Mouse (Mus musculus): ENCODE results near the gene Vac14.
"Not testable (repeated sequence)": the region's sequence is repeated elsewhere in the genome, so short reads cannot be mapped to it uniquely, and the experiment has no call there.

Vac14 gene

GRCm38 (mm10) chr8:110649286-110649685, 30.9 kb downstream of the Vac14 start:
- DNase-seq (ENCODE audit: low spot score), result no peak

DNA sequence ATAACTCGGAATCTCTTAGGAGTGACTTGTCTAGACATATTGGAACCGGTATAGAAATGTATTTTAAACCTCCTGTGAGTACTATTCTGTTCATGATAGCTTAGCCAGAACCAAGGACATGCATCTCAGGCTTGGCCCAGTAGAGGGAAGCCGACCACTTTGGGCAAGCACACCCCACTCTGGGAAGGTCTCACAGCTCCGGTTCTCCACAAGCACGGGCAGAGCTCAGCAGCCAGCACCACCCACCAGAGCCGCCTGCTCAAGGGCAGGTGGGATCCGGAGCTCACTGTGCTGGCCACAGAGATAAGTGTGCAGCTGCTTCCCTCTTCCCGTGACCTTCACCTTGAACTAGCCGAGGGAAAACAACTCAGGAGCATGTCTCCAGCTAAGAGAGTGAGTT, 32.5 kb downstream of the Vac14 start:
- no peak for DNase-seq (ENCODE audit: low spot score)

DNA sequence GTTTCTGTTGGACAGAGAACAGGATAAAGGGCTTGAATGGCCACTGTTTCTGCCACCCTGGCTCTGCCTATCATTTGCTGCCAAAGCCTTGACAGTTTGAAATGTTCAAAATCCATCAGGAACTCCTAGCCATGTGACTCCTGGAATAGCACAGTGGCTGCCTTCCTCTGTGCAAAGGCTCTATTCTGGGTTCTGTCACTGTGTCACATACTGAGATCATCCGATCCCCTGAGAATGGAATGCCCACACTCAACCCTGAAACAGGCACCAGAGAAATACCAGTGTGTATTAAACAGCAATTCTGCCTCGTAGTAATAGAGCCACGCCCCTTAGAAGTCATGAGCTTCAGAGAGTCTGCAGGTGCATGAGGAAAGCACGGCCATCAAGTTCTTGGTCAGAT, 33.5 kb downstream of the Vac14 start:
- DNase-seq (ENCODE audit: low spot score), result no peak

DNA sequence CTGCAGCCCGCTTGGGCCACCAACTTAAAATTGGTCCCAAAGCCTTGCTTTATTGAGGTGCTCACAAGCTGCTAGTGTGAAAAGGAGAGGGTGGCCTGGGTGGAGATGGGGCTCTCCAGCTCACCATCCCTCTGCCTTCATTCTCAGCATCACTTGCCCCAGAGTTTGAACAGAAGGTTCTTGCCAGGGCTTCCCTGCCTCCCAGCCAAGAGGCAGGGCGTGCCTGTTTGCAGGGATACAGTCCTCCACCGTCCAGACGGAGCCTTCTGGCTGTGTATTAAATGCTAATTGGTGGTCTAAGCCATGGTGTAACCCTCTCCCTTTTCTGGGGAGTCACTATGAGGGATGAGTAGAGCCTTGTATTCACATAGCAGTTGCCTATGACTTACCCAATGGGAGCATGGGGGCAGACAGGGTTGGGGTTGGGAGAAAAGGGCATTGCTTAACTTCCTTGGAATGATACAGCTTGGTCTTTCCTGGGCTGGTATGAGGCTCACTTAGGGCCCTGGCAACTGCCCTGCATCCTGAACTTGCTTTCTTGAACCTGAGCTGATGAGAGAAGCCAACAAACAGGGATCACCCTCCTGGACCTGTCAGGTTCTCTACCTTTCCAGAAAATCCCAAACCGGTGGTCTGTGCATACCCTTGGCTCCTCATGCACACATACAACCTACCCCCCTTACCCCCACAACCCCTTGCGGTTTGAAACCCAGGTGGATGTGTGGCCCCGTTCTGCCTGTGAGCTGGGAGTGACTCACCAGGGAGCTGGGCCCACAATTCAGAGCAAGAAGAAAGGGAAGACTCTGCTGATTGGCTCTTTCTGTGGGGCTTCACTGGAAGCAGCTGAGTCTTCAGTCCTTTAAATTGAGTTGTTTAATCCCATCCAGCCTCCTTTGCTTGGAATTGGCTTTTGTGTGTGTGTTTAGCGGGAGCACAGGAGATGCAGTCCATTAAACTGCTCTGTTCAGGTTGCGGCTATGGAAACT, 36.0 kb downstream of the Vac14 start:
- DNase-seq (ENCODE audit: low spot score), result no peak

- DNase-seq (ENCODE audit: low spot score), result no peak
Measured at GRCm38 (mm10) chr8:110655827-110656226, 37.4 kb downstream of the Vac14 start.

GRCm38 (mm10) chr8:110657661-110658060, 39.3 kb downstream of the Vac14 start:
- no peak for DNase-seq (ENCODE audit: low spot score)

- DNase-seq (ENCODE audit: low spot score), result no peak
Measured at GRCm38 (mm10) chr8:110660121-110660520, 41.7 kb downstream of the Vac14 start.

- no peak for DNase-seq (ENCODE audit: low spot score)
Measured at GRCm38 (mm10) chr8:110662545-110662944, 44.2 kb downstream of the Vac14 start.

- no peak for DNase-seq (ENCODE audit: low spot score)
Measured at GRCm38 (mm10) chr8:110663015-110663742, 44.8 kb downstream of the Vac14 start.

DNA sequence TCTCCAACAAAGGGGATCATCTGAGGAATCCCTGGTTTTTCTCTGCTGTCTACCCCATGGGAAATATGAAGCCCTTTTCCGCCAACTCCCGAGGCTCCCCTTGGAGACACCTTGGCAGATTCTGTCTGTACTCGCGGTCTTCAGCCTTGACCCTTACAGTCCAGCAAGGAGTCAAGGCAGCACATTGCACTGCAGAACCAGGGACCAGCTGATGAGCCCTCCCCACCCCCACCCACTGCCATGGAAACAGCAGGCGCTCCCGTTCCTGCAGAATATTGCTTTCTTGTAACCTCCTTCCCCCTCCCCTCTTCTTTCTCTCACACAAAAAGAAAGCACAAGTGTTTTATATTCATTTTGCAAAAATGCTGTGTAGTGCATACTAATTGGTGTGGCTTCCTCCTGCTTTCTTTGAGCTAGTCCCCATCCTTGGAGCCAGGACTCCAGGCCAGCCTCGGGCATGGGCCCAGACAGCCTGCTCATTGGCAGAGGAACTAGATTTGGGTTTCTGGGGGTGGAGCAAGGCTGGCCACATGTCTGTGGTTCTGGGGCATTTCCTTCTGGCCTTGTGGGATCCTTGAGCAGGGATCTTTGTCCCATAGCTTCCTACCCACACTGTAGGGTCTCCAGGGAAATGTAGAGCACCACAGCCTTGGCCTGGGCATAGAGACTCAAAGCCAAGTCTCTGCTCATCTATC, 46.0 kb downstream of the Vac14 start:
- no peak for DNase-seq (ENCODE audit: low spot score)

DNA sequence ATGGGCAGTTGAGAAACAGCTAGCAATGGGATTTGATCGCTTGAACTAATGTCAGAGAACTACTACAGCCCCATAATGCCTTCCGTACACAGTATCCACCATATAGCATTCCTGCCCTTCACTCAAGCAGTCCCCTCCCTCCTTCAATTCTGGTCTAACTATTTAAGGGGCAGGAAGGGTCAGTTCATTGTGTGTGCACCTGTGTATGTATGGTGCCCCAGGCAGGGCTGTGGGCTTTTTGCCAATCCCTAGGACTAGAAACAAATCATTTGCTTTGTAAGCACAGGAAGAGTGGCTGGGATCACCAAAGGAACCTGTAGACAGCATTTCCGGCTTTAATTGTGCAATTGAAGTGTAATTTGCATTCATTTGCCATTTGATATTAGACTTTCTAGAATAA, 46.6 kb downstream of the Vac14 start:
- DNase-seq (ENCODE audit: low spot score), result no peak

DNA sequence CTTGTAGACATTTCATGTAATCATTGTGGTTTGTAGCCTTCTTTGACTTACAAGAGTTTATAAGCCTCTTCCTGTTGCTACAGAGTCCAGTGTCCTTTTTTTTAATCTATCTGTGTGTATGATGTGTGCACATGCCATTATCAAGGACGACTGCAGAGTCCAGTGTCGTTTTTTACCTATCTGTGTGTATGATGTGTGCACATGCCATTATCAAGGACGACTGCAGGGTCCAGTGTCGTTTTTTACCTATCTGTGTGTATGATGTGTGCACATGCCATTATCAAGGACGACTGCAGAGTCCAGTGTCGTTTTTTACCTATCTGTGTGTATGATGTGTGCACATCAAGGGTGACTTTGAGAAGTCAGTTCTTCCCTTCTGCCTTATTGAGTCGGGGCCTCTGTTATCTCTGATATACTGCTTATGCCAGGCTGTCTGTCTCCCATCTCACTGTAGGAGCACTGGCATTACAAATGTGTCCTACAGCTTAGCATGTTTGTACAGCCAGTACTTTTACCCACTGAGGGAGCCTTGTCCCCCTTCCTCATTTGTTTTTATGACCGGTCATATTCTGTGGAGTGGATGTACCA, 49.3 kb downstream of the Vac14 start:
- DNase-seq (ENCODE audit: low spot score), result not testable (repeated sequence)

- no peak for DNase-seq (ENCODE audit: low spot score)
Measured at GRCm38 (mm10) chr8:110669932-110670628, 51.7 kb downstream of the Vac14 start.

GRCm38 (mm10) chr8:110671309-110671708, 52.9 kb downstream of the Vac14 start:
- DNase-seq (ENCODE audit: low spot score), result no peak

DNA sequence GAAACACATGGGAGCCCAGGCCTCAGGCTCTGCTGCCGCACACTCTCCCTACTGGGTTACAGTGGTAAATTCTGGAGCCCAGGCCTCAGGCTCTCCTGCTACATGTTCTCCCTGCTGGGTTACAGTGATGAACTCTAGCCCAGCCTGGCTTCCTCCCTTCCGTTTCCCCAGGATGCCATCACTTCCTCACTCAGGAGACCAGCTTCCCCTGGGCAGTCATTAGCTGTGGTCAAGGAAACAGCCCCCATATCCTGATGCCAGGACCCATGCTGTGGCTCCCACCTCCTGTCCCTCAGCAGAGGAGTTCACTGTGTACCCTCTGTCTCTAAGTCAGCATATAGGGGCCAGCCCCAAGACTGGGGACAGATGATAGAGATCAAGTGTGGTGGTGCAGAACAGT, 53.7 kb downstream of the Vac14 start:
- no peak for DNase-seq (ENCODE audit: low spot score)

- no peak for DNase-seq (ENCODE audit: low spot score)
Measured at GRCm38 (mm10) chr8:110673168-110673567, 54.8 kb downstream of the Vac14 start.

- DNase-seq (ENCODE audit: low spot score), result no peak
Measured at GRCm38 (mm10) chr8:110674589-110674988, 56.2 kb downstream of the Vac14 start.

GRCm38 (mm10) chr8:110676702-110677101, 58.3 kb downstream of the Vac14 start:
- DNase-seq (ENCODE audit: low spot score), result no peak

DNA sequence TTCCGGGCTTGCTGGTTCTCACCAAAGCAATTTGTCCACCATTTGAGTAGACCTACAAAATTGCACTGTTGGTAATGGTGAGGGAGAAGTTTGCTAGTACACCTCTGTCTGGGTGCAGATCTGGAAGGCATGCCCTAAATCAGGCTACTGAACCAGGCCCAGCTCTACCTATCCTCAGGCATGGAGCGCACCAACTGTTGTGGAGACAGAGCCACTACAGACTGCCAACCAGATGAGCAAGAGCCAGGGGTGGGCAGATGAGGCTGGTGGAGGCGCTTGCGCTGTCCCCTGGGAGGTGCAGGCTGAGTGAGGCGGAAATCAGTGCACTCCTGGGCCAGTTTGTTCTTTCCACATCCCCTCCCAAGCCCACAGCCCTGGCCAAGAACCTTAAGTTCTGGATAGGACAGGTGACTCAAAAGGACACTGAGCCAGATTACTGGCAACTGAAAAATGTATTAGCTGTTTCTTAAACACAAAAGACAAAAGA, 58.8 kb downstream of the Vac14 start:
- DNase-seq (ENCODE audit: low spot score), result no peak

GRCm38 (mm10) chr8:110678989-110679388, 60.6 kb downstream of the Vac14 start:
- DNase-seq (ENCODE audit: low spot score), result no peak

- no peak for DNase-seq (ENCODE audit: low spot score)
Measured at GRCm38 (mm10) chr8:110687726-110688125, 69.3 kb downstream of the Vac14 start.

All from spleen, adult 12 weeks (tissue).